In genomic region chr17:71486231-71486851, GRCm38 (mm10) we compare ENCODE assay signal across 8 mouse cellular contexts. TPM values are rescaled to one million over a fixed set of nuclear protein-coding genes. Genes with fewer than 3 reads are reported as not detected.
DNase-seq lines count a peak whose midpoint lies in the region; ATAC-seq and TF ChIP-seq lines count a peak whose summit lies in the region.

No protein-coding gene starts in this region.

- no peaks in the 10 kb centered on the region for H3K27me3 ChIP-seq in embryonic facial prominence, embryonic 10.5 days (replicated peaks; ENCODE audit: low read depth, poor library complexity, severe bottlenecking)
- no peaks in the 10 kb centered on the region for H3K27me3 ChIP-seq in intestine, embryonic 15.5 days (replicated peaks)
- no peaks in the 10 kb centered on the region for H3K27me3 ChIP-seq in liver, postnatal 0 days (ENCODE audit: insufficient read depth, low read length)
- no peaks in the 10 kb centered on the region for H3K27me3 ChIP-seq in stomach, embryonic 15.5 days (replicated peaks)
- H3K27me3 ChIP-seq in forebrain, embryonic 10.5 days (ENCODE audit: poor library complexity, severe bottlenecking) = peaks cover 4% of the 10 kb centered on the region; the same call in 1 of the 2 replicates

- H3K27ac ChIP-seq in embryonic facial prominence, embryonic 10.5 days (replicated peaks) = 0 out of 2 replicates have a peak overlapping the region, but pooled peaks have one; percentile 5
- H3K27ac ChIP-seq in intestine, embryonic 15.5 days = no peak overlapping the region
- H3K27ac ChIP-seq in liver, postnatal 0 days (ENCODE audit: low read depth) = peak overlapping the region; percentile 91
- peak overlapping the region; percentile 52 for H3K27ac ChIP-seq in stomach, embryonic 15.5 days
- H3K27ac ChIP-seq in forebrain, embryonic 10.5 days = no peak overlapping the region

- H3K4me1 ChIP-seq in embryonic facial prominence, embryonic 10.5 days = peaks cover 15% of the 10 kb centered on the region
- H3K4me1 ChIP-seq in intestine, embryonic 15.5 days (replicated peaks) = 0 out of 2 replicates have a peak, but pooled peaks cover 4% of the 10 kb centered on the region
- peaks cover 21% of the 10 kb centered on the region for H3K4me1 ChIP-seq in liver, postnatal 0 days (ENCODE audit: insufficient read depth)
- H3K4me1 ChIP-seq in stomach, embryonic 15.5 days = no peaks in the 10 kb centered on the region
- H3K4me1 ChIP-seq in forebrain, embryonic 10.5 days = peaks cover 16% of the 10 kb centered on the region

- no peak for ATAC-seq in intestine, embryonic 15.5 days
- ATAC-seq in liver, postnatal 0 days = 0 out of 2 replicates have a peak, but pooled peaks have one; percentile 12
- ATAC-seq in stomach, embryonic 15.5 days (ENCODE audit: insufficient read depth, low FRiP score, low read depth) = no peak
- ATAC-seq in megakaryocyte-erythroid progenitor cell, adult 5-6 weeks (replicated peaks; ENCODE audit: low FRiP score, low TSS enrichment, poor library complexity, severe bottlenecking) = no peak

- no peak for TF ChIP-seq EP300 in liver, postnatal 0 days (IDR thresholded peaks at IDR 0.05; ENCODE audit: low read depth)

- no peaks in the 10 kb centered on the region for H3K36me3 ChIP-seq in embryonic facial prominence, embryonic 10.5 days (replicated peaks)
- H3K36me3 ChIP-seq in intestine, embryonic 15.5 days = no peaks in the 10 kb centered on the region
- H3K36me3 ChIP-seq in liver, postnatal 0 days (replicated peaks; ENCODE audit: insufficient read depth, low read length) = no peaks in the 10 kb centered on the region
- no peaks in the 10 kb centered on the region for H3K36me3 ChIP-seq in stomach, embryonic 15.5 days
- no peaks in the 10 kb centered on the region for H3K36me3 ChIP-seq in forebrain, embryonic 10.5 days (replicated peaks)

- H3K4me3 ChIP-seq in embryonic facial prominence, embryonic 10.5 days = no peak overlapping the region
- no peak overlapping the region for H3K4me3 ChIP-seq in intestine, embryonic 15.5 days (replicated peaks)
- H3K4me3 ChIP-seq in liver, postnatal 0 days (ENCODE audit: low read depth, low read length) = peak overlapping the region; percentile 37
- H3K4me3 ChIP-seq in stomach, embryonic 15.5 days (replicated peaks) = no peak overlapping the region
- no peak overlapping the region for H3K4me3 ChIP-seq in forebrain, embryonic 10.5 days

- peak; percentile 27 for DNase-seq in embryo, embryonic 10.5 days (ENCODE audit: low spot score)
- no peak for DNase-seq in embryo, embryonic 10 days (ENCODE audit: low spot score)
- no peak for DNase-seq in embryonic facial prominence, embryonic 10.5 days (ENCODE audit: low spot score)
- peak; percentile 27 for DNase-seq in liver, postnatal 0 days
- DNase-seq in forebrain, embryonic 10.5 days (ENCODE audit: extremely low spot score, low spot score) = no peak

- WGBS in embryonic facial prominence, embryonic 10.5 days = 45% methylated on average over 8 of the region's 8 CpGs
- WGBS in intestine, embryonic 15.5 days = 24% methylated on average over 8 of the region's 8 CpGs
- 26% methylated on average over 8 of the region's 8 CpGs for WGBS in liver, postnatal 0 days (ENCODE audit: insufficient replicate concordance)
- 29% methylated on average over 8 of the region's 8 CpGs for WGBS in stomach, embryonic 15.5 days
- WGBS in forebrain, embryonic 10.5 days = 64% methylated on average over 8 of the region's 8 CpGs

- peak overlapping the region; percentile 22 for H3K4me2 ChIP-seq in intestine, embryonic 15.5 days (replicated peaks)
- peak overlapping the region; percentile 71 for H3K4me2 ChIP-seq in liver, postnatal 0 days (ENCODE audit: low read depth, low read length)
- no peak overlapping the region for H3K4me2 ChIP-seq in stomach, embryonic 15.5 days

- H3K9me3 ChIP-seq in embryonic facial prominence, embryonic 10.5 days = no peaks in the 10 kb centered on the region
- no peaks in the 10 kb centered on the region for H3K9me3 ChIP-seq in intestine, embryonic 15.5 days
- H3K9me3 ChIP-seq in liver, postnatal 0 days (ENCODE audit: low read length) = no peaks in the 10 kb centered on the region
- no peaks in the 10 kb centered on the region for H3K9me3 ChIP-seq in stomach, embryonic 15.5 days
- H3K9me3 ChIP-seq in forebrain, embryonic 10.5 days = no peaks in the 10 kb centered on the region

- no peak overlapping the region for H3K9ac ChIP-seq in intestine, embryonic 15.5 days
- peak overlapping the region; percentile 54 for H3K9ac ChIP-seq in liver, postnatal 0 days (replicated peaks)
- no peak overlapping the region for H3K9ac ChIP-seq in stomach, embryonic 15.5 days

- TF ChIP-seq CTCF in liver, postnatal 0 days (IDR thresholded peaks at IDR 0.05; ENCODE audit: low read depth) = no peak

RNA-seq across cellular contexts. Expression of gene Smchd1, which starts 11.2 kb away (rescaled TPM):
- polyA plus RNA-seq in embryonic facial prominence, embryonic 10.5 days (2016; fragmentation: Nextera tagmentation; extraction: Ambion mirVana) = 87.7 and 90.1 TPM in 2 replicates
- 49.3 and 51.5 TPM in 2 replicates for polyA plus RNA-seq in intestine, embryonic 15.5 days (2015; fragmentation: Nextera tagmentation; extraction: Ambion mirVana)
- polyA plus RNA-seq in liver, postnatal 0 days (2015; fragmentation: Nextera tagmentation; extraction: Ambion mirVana) = 21.4 and 25.7 TPM in 2 replicates
- polyA plus RNA-seq in stomach, embryonic 15.5 days (2015; fragmentation: Nextera tagmentation; extraction: Ambion mirVana) = 57.1 and 58.3 TPM in 2 replicates
- 184 and 210 TPM in 2 replicates for total RNA-seq in megakaryocyte-erythroid progenitor cell, adult 5-6 weeks (2014; fragmentation: Nextera tagmentation)
- 214 and 233 TPM in 2 replicates for total RNA-seq in megakaryocyte-erythroid progenitor cell, adult 5-6 weeks (2017)
- polyA plus RNA-seq in forebrain, embryonic 10.5 days (2016; fragmentation: Nextera tagmentation; extraction: Ambion mirVana) = 80.0 and 83.1 TPM in 2 replicates

RNA-seq across cellular contexts. Expression of gene Gm4707, which starts 26.6 kb away (rescaled TPM):
- polyA plus RNA-seq in embryonic facial prominence, embryonic 10.5 days (2016; fragmentation: Nextera tagmentation; extraction: Ambion mirVana) = 7.6 and 7.7 TPM in 2 replicates
- 1.2 and 3.8 TPM in 2 replicates for polyA plus RNA-seq in intestine, embryonic 15.5 days (2015; fragmentation: Nextera tagmentation; extraction: Ambion mirVana)
- 0.45 and 0.51 TPM in 2 replicates for polyA plus RNA-seq in liver, postnatal 0 days (2015; fragmentation: Nextera tagmentation; extraction: Ambion mirVana)
- polyA plus RNA-seq in stomach, embryonic 15.5 days (2015; fragmentation: Nextera tagmentation; extraction: Ambion mirVana) = 3.1 and 3.3 TPM in 2 replicates
- total RNA-seq in megakaryocyte-erythroid progenitor cell, adult 5-6 weeks (2014; fragmentation: Nextera tagmentation) = 9.4 and 10.1 TPM in 2 replicates
- total RNA-seq in megakaryocyte-erythroid progenitor cell, adult 5-6 weeks (2017) = 1.2 and 2.2 TPM in 2 replicates
- 5.8 and 6.9 TPM in 2 replicates for polyA plus RNA-seq in forebrain, embryonic 10.5 days (2016; fragmentation: Nextera tagmentation; extraction: Ambion mirVana)

RNA-seq across cellular contexts. Expression of gene Ndc80, which starts 40.3 kb away (rescaled TPM):
- polyA plus RNA-seq in embryonic facial prominence, embryonic 10.5 days (2016; fragmentation: Nextera tagmentation; extraction: Ambion mirVana) = 61.4 and 62.6 TPM in 2 replicates
- 36.5 and 40.5 TPM in 2 replicates for polyA plus RNA-seq in intestine, embryonic 15.5 days (2015; fragmentation: Nextera tagmentation; extraction: Ambion mirVana)
- 16.3 and 17.7 TPM in 2 replicates for polyA plus RNA-seq in liver, postnatal 0 days (2015; fragmentation: Nextera tagmentation; extraction: Ambion mirVana)
- polyA plus RNA-seq in stomach, embryonic 15.5 days (2015; fragmentation: Nextera tagmentation; extraction: Ambion mirVana) = 41.2 and 41.3 TPM in 2 replicates
- 25.1 and 35.8 TPM in 2 replicates for total RNA-seq in megakaryocyte-erythroid progenitor cell, adult 5-6 weeks (2014; fragmentation: Nextera tagmentation)
- 73.5 and 83.5 TPM in 2 replicates for total RNA-seq in megakaryocyte-erythroid progenitor cell, adult 5-6 weeks (2017)
- polyA plus RNA-seq in forebrain, embryonic 10.5 days (2016; fragmentation: Nextera tagmentation; extraction: Ambion mirVana) = 66.9 and 72.7 TPM in 2 replicates

Comparison
In these comparisons a context has a peak if more than half of its experiments do, and no peak if none do; other contexts are left out.
1. DNase-seq: peak in embryo, embryonic 10.5 days (single experiment) and liver, postnatal 0 days (single experiment); none in embryo, embryonic 10 days (single experiment), embryonic facial prominence, embryonic 10.5 days (single experiment) and forebrain, embryonic 10.5 days (single experiment).
2. H3K27ac ChIP-seq: peak in embryonic facial prominence, embryonic 10.5 days (single experiment), liver, postnatal 0 days (single experiment) and stomach, embryonic 15.5 days (single experiment); none in intestine, embryonic 15.5 days (single experiment) and forebrain, embryonic 10.5 days (single experiment).